Mouse (Mus musculus): ENCODE results near the gene Nol9. TPM values are rescaled to one million over a fixed set of nuclear protein-coding genes. Genes with fewer than 3 reads are reported as not detected.
A peak's percentile ranks its signal among the peaks of the same experiment; 100 is the strongest.

Gene Nol9
- polyA plus RNA-seq, 1 experiment from 2014 or later, result 23.4 TPM

GRCm38 (mm10) chr4:152101081-152101653, 62.0 kb downstream of the Nol9 start:
- Histone ChIP-seq H3K4me2 (no peak overlapping the region), H3K9me3 (ENCODE audit: control insufficient read depth, low read length) (no peaks in the 10 kb centered on the region), H3K4me3 (ENCODE audit: low read depth, low read length) (no peak overlapping the region), H3K9ac (ENCODE audit: low read length) (no peak overlapping the region), H3K27ac (ENCODE audit: low read depth, low read length) (no peak overlapping the region), H3K36me3 (ENCODE audit: control insufficient read depth, insufficient read depth, low read length) (no peaks in the 10 kb centered on the region), H3K4me1 (ENCODE audit: control insufficient read depth, insufficient read depth, low read length) (peaks cover 3% of the 10 kb centered on the region; the same call in 1 of the 2 replicates), H3K27me3 (ENCODE audit: control insufficient read depth, insufficient read depth, low read length) (no peaks in the 10 kb centered on the region)
- no peak for DNase-seq (ENCODE audit: low spot score, missing footprints)
- 80% methylated on average over 7 of the region's 7 CpGs for WGBS
- no peak for ATAC-seq (ENCODE audit: low FRiP score)

GRCm38 (mm10) chr4:152101921-152102320, 62.8 kb downstream of the Nol9 start:
- DNase-seq (ENCODE audit: low spot score, missing footprints) (no peak), ATAC-seq (ENCODE audit: low FRiP score) (no peak)
- Histone ChIP-seq H3K27ac (ENCODE audit: low read depth, low read length) (no peak overlapping the region), H3K4me3 (ENCODE audit: low read depth, low read length) (no peak overlapping the region), H3K4me1 (ENCODE audit: control insufficient read depth, insufficient read depth, low read length) (peaks cover 3% of the 10 kb centered on the region; the same call in 1 of the 2 replicates), H3K9ac (ENCODE audit: low read length) (no peak overlapping the region), H3K36me3 (ENCODE audit: control insufficient read depth, insufficient read depth, low read length) (no peaks in the 10 kb centered on the region), H3K9me3 (ENCODE audit: control insufficient read depth, low read length) (no peaks in the 10 kb centered on the region), H3K4me2 (no peak overlapping the region), H3K27me3 (ENCODE audit: control insufficient read depth, insufficient read depth, low read length) (peaks cover 3% of the 10 kb centered on the region; the same call in 1 of the 2 replicates)
- WGBS, result 94% methylated on average over 16 of the region's 16 CpGs

GRCm38 (mm10) chr4:152103025-152103424, 63.9 kb downstream of the Nol9 start:
- H3K9me3 ChIP-seq (ENCODE audit: control insufficient read depth, low read length), result no peaks in the 10 kb centered on the region

DNA sequence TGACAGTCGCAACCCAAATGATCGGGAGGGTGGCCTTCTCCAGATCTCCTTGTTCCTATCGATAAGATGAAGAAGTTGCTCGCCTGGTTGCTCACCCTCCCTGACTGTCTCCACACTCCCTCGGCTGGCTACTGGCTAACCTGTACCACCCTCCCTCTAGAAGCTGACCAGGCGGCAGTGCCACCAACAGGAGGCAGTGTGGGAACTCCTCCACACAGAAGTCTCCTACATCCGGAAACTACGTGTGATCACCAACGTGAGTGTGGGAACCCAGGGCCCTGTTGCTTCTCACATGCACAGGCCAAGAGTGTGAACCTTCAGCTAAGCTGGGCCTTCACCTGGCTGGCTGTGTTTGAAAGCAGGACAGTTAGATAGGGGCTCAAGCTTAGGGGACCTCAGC, 67.6 kb downstream of the Nol9 start:
- peaks cover 10% of the 10 kb centered on the region for H3K4me1 ChIP-seq (ENCODE audit: control insufficient read depth, insufficient read depth, low read length)
- no peak for ATAC-seq (ENCODE audit: low FRiP score)
- H3K36me3 ChIP-seq (ENCODE audit: control insufficient read depth, insufficient read depth, low read length), result no peaks in the 10 kb centered on the region
- H3K4me2 ChIP-seq, result no peak overlapping the region
- H3K27me3 ChIP-seq (ENCODE audit: control insufficient read depth, insufficient read depth, low read length), result peaks cover 4% of the 10 kb centered on the region
- H3K27ac ChIP-seq (ENCODE audit: low read depth, low read length), result no peak overlapping the region
- WGBS, result 61% methylated on average over 9 of the region's 9 CpGs
- no peaks in the 10 kb centered on the region for H3K9me3 ChIP-seq (ENCODE audit: control insufficient read depth, low read length)
- H3K9ac ChIP-seq (ENCODE audit: low read length), result no peak overlapping the region
- no peak overlapping the region for H3K4me3 ChIP-seq (ENCODE audit: low read depth, low read length)
- DNase-seq (ENCODE audit: low spot score, missing footprints), result no peak

More at GRCm38 (mm10) chr4:152103025-152103424, 63.9 kb downstream of the Nol9 start:
- WGBS, result 32% methylated on average over 7 of the region's 7 CpGs
- Histone ChIP-seq H3K27me3 (ENCODE audit: control insufficient read depth, insufficient read depth, low read length) (peaks cover 4% of the 10 kb centered on the region; the same call in 1 of the 2 replicates), H3K4me2 (no peak overlapping the region), H3K4me3 (ENCODE audit: low read depth, low read length) (no peak overlapping the region), H3K27ac (ENCODE audit: low read depth, low read length) (no peak overlapping the region), H3K9ac (ENCODE audit: low read length) (no peak overlapping the region), H3K4me1 (ENCODE audit: control insufficient read depth, insufficient read depth, low read length) (peaks cover 11% of the 10 kb centered on the region), H3K36me3 (ENCODE audit: control insufficient read depth, insufficient read depth, low read length) (no peaks in the 10 kb centered on the region)
- peak; percentile 97 for DNase-seq (ENCODE audit: low spot score, missing footprints)
- ATAC-seq (ENCODE audit: low FRiP score), result no peak

GRCm38 (mm10) chr4:152107493-152107892, 68.4 kb downstream of the Nol9 start:
- Histone ChIP-seq H3K4me1 (ENCODE audit: control insufficient read depth, insufficient read depth, low read length) (peaks cover 10% of the 10 kb centered on the region), H3K27me3 (ENCODE audit: control insufficient read depth, insufficient read depth, low read length) (peaks cover 4% of the 10 kb centered on the region), H3K36me3 (ENCODE audit: control insufficient read depth, insufficient read depth, low read length) (no peaks in the 10 kb centered on the region), H3K9me3 (ENCODE audit: control insufficient read depth, low read length) (no peaks in the 10 kb centered on the region), H3K4me2 (peak overlapping the region; percentile 69), H3K4me3 (ENCODE audit: low read depth, low read length) (peak overlapping the region; percentile 30), H3K9ac (ENCODE audit: low read length) (peak overlapping the region; percentile 56), H3K27ac (ENCODE audit: low read depth, low read length) (no peak overlapping the region)
- ATAC-seq (ENCODE audit: low FRiP score) (peak; percentile 66), DNase-seq (ENCODE audit: low spot score, missing footprints) (no peak)
- 6% methylated on average over 24 of the region's 24 CpGs for WGBS

DNA sequence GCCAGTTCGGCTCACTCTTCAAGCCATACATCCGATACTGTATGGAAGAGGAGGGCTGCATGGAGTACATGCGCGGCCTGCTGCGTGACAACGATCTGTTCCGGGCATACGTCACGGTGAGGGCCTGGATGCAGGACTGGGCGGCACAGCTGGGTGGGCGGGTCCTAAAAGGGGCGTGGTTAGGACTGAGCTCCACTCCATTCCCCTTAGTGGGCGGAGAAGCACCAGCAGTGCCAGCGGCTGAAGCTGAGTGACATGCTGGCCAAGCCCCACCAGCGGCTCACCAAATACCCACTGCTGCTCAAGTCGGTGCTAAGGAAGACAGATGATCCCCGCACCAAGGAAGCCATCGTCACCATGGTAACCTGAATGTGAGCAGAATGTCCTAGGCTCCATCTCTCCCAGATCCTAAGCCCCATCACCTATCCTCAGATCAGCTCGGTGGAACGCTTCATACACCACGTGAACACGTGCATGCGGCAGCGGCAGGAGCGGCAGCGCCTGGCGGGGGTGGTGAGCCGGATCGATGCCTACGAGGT, 68.9 kb downstream of the Nol9 start:
- Histone ChIP-seq H3K4me3 (ENCODE audit: low read depth, low read length) (peak overlapping the region; percentile 30), H3K9me3 (ENCODE audit: control insufficient read depth, low read length) (no peaks in the 10 kb centered on the region), H3K27me3 (ENCODE audit: control insufficient read depth, insufficient read depth, low read length) (peaks cover 4% of the 10 kb centered on the region), H3K4me2 (peak overlapping the region; percentile 69), H3K4me1 (ENCODE audit: control insufficient read depth, insufficient read depth, low read length) (peaks cover 10% of the 10 kb centered on the region), H3K36me3 (ENCODE audit: control insufficient read depth, insufficient read depth, low read length) (no peaks in the 10 kb centered on the region), H3K27ac (ENCODE audit: low read depth, low read length) (no peak overlapping the region), H3K9ac (ENCODE audit: low read length) (peak overlapping the region; percentile 56)
- ATAC-seq (ENCODE audit: low FRiP score) (peak; percentile 95), DNase-seq (ENCODE audit: low spot score, missing footprints) (peak; percentile 98)
- WGBS, result 4% methylated on average over 30 of the region's 30 CpGs

DNA sequence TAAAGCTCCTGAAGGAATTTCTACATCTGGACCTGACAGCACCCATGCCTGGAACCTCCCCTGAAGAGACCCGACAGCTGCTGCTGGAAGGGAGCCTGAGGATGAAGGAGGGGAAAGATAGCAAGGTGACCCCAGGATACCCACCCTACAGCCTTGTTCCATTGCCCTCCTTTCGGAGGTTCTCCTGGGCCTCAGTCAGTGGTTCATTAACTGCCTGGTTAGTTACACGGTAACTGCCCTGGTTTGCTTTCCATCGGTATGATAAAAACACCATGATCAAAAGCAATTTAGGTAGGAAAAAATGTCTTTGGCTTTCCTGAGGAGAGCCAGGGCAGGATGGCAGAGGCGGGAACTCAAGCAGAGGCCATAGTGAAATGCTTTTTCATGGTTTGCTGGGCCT, 69.6 kb downstream of the Nol9 start:
- Histone ChIP-seq H3K4me1 (ENCODE audit: control insufficient read depth, insufficient read depth, low read length) (peaks cover 10% of the 10 kb centered on the region), H3K36me3 (ENCODE audit: control insufficient read depth, insufficient read depth, low read length) (no peaks in the 10 kb centered on the region), H3K9ac (ENCODE audit: low read length) (no peak overlapping the region), H3K4me2 (no peak overlapping the region), H3K27ac (ENCODE audit: low read depth, low read length) (no peak overlapping the region), H3K27me3 (ENCODE audit: control insufficient read depth, insufficient read depth, low read length) (peaks cover 4% of the 10 kb centered on the region), H3K9me3 (ENCODE audit: control insufficient read depth, low read length) (no peaks in the 10 kb centered on the region), H3K4me3 (ENCODE audit: low read depth, low read length) (no peak overlapping the region)
- DNase-seq (ENCODE audit: low spot score, missing footprints) (no peak), ATAC-seq (ENCODE audit: low FRiP score) (no peak)
- 92% methylated on average over 5 of the region's 5 CpGs for WGBS

- no peak for DNase-seq (ENCODE audit: low spot score, missing footprints)
- Histone ChIP-seq H3K36me3 (ENCODE audit: control insufficient read depth, insufficient read depth, low read length) (no peaks in the 10 kb centered on the region), H3K4me1 (ENCODE audit: control insufficient read depth, insufficient read depth, low read length) (peaks cover 10% of the 10 kb centered on the region), H3K27ac (ENCODE audit: low read depth, low read length) (no peak overlapping the region), H3K27me3 (ENCODE audit: control insufficient read depth, insufficient read depth, low read length) (peaks cover 11% of the 10 kb centered on the region), H3K4me2 (no peak overlapping the region), H3K4me3 (ENCODE audit: low read depth, low read length) (no peak overlapping the region), H3K9ac (ENCODE audit: low read length) (no peak overlapping the region), H3K9me3 (ENCODE audit: control insufficient read depth, low read length) (no peaks in the 10 kb centered on the region)
- ATAC-seq (ENCODE audit: low FRiP score), result no peak
- 86% methylated on average over 3 of the region's 3 CpGs for WGBS
Observed at GRCm38 (mm10) chr4:152109509-152109908, 70.4 kb downstream of the Nol9 start.

DNA sequence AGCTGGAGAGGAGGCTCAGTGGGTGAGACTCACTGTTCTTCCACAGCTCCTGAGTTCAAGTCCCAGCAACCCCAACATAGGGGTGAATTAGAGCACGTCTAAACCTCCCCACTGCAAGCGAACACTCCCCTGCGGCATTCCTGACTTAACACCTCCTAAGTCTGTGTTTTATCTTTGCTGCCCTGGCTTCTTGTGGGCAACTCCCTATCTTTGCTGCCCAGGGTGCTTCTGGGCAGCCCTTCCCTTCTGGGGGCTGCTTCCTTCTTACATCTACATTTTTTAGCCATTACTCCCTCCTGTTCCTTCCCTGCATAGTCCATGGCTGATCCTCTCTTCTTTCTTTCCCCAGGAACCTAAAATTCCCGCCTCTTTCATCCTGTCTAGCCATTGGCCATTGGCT, 71.6 kb downstream of the Nol9 start:
- Histone ChIP-seq H3K27me3 (ENCODE audit: control insufficient read depth, insufficient read depth, low read length) (peaks cover 21% of the 10 kb centered on the region), H3K36me3 (ENCODE audit: control insufficient read depth, insufficient read depth, low read length) (no peaks in the 10 kb centered on the region), H3K27ac (ENCODE audit: low read depth, low read length) (no peak overlapping the region), H3K9ac (ENCODE audit: low read length) (no peak overlapping the region), H3K4me2 (no peak overlapping the region), H3K4me1 (ENCODE audit: control insufficient read depth, insufficient read depth, low read length) (peaks cover 12% of the 10 kb centered on the region), H3K4me3 (ENCODE audit: low read depth, low read length) (no peak overlapping the region), H3K9me3 (ENCODE audit: control insufficient read depth, low read length) (no peaks in the 10 kb centered on the region)
- no peak for ATAC-seq (ENCODE audit: low FRiP score)
- DNase-seq (ENCODE audit: low spot score, missing footprints), result no peak
- WGBS, result 85% methylated on average over 4 of the region's 4 CpGs
